Mouse (Mus musculus) hindbrain, embryonic 12.5 days (tissue): ENCODE results near the gene Armc7. TPM values are rescaled to one million over a fixed set of nuclear protein-coding genes. Genes with fewer than 3 reads are reported as not detected.
"Not testable (repeated sequence)": the region's sequence is repeated elsewhere in the genome, so short reads cannot be mapped to it uniquely, and the experiment has no call there.

Source experiments
- ATAC-seq: fragments of 200-750 bp; cut with Nextera tagmentation; 2 replicates; pipeline ENCODE4 v1.8.0; 2017; ENCODE audit warnings: moderate TSS enrichment; ENCODE audit not compliant: low FRiP score
- H3K27ac ChIP-seq: fragments of 300-500 bp; sonication (generic); 2 replicates; pipeline ENCODE4 v1.5.1; 2016; ENCODE audit warnings: mild to moderate bottlenecking
- H3K27me3 ChIP-seq: fragments of 300-500 bp; sonication (generic); 2 replicates; pipeline ENCODE4 v1.6.1; 2016; ENCODE audit warnings: mild to moderate bottlenecking
- H3K36me3 ChIP-seq: fragments of 300-500 bp; sonication (generic); 2 replicates; pipeline ENCODE4 v1.6.1; 2016; ENCODE audit warnings: mild to moderate bottlenecking
- H3K4me1 ChIP-seq: fragments of 300-500 bp; sonication (generic); 2 replicates; pipeline ENCODE4 v1.6.1; 2016
- H3K4me2 ChIP-seq: fragments of 300-500 bp; sonication (generic); replicated peaks from 2 replicates; pipeline ENCODE4 v1.6.1; 2016; ENCODE audit warnings: mild to moderate bottlenecking
- H3K4me3 ChIP-seq: fragments of 300-500 bp; sonication (generic); 2 replicates; pipeline ENCODE4 v1.5.1; 2016; ENCODE audit warnings: mild to moderate bottlenecking
- H3K9ac ChIP-seq: fragments of 300-500 bp; sonication (generic); 2 replicates; pipeline ENCODE4 v1.6.1; 2016; ENCODE audit warnings: mild to moderate bottlenecking, moderate library complexity
- H3K9me3 ChIP-seq: fragments of 300-500 bp; sonication (generic); replicated peaks from 2 replicates; pipeline ENCODE4 v1.6.1; 2016; ENCODE audit warnings: mild to moderate bottlenecking
- WGBS: fragments of 180-500 bp; shearing (Covaris S2); methylation state at CpG from one replicate; pipeline ENCODE4 v1.1.7; 2016; 5-methylcytosine and 5-hydroxymethylcytosine counted together
- polyA plus RNA-seq: library from polyadenylated mRNA; unstranded; fragments of >200 nt; fragmentation: Nextera tagmentation; extraction: Ambion mirVana; gene quantifications from 2 replicates; pipeline ENCODE4 v1.2.1, GENCODE M21; 2016

Armc7 gene
- polyA plus RNA-seq, 1 experiment from 2014 or later: 10.2 TPM

DNA sequence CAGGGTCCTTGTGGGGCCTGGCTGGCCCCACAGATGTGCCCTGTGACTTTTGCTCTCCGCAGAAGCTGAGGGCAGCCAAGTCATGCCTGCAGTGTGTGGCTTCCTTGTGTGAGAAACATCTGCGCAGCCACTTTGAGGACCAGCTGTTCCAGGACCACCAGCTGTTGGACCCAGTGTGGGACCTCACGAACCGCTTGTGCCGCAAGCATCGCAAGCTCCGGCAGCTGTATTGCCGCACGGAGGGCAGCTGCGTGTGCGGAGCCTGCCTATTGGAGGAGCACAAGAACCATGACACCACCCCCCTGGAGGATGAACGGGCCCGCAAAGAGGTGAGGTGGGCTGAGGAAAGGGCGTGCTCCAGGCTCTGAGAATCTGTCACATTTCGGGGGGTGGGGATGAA is 34.0 kb upstream of the Armc7 start:
- Histone ChIP-seq H3K4me2 (no peak overlapping the region), H3K9ac (no peak overlapping the region), H3K4me1 (peaks cover 3% of the 10 kb centered on the region), H3K27ac (no peak overlapping the region), H3K9me3 (peaks cover 6% of the 10 kb centered on the region; the same call in 1 of the 2 replicates), H3K4me3 (no peak overlapping the region), H3K36me3 (no peaks in the 10 kb centered on the region), H3K27me3 (no peaks in the 10 kb centered on the region)
- ATAC-seq: no peak
- WGBS: 47% methylated on average over 15 of the region's 15 CpGs

DNA sequence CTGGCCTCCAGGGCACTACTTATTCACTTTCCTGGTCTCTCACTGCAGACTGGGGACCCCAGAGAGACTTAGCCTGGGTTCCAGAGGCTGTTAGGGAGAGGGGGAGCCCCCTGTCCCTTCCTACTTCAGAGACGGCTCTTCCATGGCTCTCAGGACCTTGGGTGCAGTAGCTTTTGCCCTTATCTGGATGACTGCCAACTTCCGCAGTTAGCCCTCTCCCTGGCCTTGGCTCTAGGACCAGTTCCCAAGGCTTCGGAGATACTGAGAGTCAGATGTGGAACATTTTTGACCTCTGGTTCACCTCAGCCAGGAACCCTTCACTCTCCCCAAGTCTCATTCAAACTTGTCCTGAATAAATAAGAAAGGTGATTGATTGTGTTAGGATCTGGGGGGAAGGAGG is 28.6 kb upstream of the Armc7 start:
- 72% methylated on average over 3 of the region's 3 CpGs for WGBS
- H3K4me2 ChIP-seq: no peak overlapping the region
- ATAC-seq: no peak
- no peaks in the 10 kb centered on the region for H3K36me3 ChIP-seq
- H3K27ac ChIP-seq: no peak overlapping the region
- H3K27me3 ChIP-seq: 0 out of 2 replicates have a peak, but pooled peaks cover 3% of the 10 kb centered on the region
- H3K9ac ChIP-seq: no peak overlapping the region
- no peaks in the 10 kb centered on the region for H3K4me1 ChIP-seq
- H3K4me3 ChIP-seq: no peak overlapping the region
- H3K9me3 ChIP-seq: no peaks in the 10 kb centered on the region

DNA sequence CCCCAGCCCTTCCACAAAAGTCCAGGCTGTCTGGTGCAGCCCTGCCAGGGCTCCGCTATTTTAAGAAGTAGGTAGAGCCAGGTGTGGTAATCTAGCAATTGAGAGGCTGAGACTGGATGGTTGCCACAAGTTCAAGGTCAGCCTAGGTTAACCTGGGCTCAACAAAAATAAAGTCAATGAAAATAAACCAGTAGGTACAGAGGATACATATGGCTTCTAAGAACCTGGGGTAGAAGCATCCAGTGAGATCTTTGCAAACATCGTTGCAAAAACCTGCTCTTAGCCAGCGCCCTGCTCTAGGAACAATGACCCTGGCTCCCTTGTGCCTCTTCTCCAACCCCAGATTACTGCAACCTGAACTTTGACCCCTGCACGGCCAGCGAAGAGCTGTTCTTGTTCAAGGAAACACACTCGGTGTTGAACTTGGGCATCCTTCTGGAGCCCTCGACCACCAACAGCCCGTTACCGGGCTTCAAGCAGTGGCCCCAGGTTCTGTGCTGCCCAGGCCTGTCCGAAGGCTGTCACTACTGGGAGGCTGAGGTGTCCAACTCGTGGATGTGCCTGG is 28.1 kb upstream of the Armc7 start:
- 88% methylated on average over 11 of the region's 11 CpGs for WGBS
- Histone ChIP-seq H3K27ac (no peak overlapping the region), H3K4me1 (no peaks in the 10 kb centered on the region), H3K9me3 (no peaks in the 10 kb centered on the region), H3K27me3 (0 out of 2 replicates have a peak, but pooled peaks cover 3% of the 10 kb centered on the region), H3K4me3 (no peak overlapping the region), H3K9ac (no peak overlapping the region), H3K4me2 (no peak overlapping the region), H3K36me3 (no peaks in the 10 kb centered on the region)
- ATAC-seq: no peak

DNA sequence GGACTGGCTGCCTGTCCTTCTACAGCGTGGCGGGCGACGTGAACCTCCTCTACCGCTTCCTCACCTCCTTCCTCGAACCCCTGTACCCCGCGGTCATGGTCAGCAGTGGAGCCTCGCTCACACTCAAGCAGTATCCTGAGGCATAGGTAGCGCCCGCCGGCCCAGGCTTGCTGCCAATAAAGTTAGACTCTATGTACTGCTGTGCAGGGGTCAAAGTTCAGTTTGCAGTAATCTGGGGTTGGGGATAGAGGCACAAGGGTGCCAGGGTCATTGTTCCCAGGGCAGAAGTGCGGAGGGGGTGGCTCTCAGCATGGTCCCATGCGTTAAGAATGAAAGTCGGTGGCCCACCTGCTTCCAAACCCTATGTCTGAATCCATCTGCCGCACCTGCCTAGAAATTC is 27.4 kb upstream of the Armc7 start:
- no peaks in the 10 kb centered on the region for H3K36me3 ChIP-seq
- ATAC-seq: no peak

DNA sequence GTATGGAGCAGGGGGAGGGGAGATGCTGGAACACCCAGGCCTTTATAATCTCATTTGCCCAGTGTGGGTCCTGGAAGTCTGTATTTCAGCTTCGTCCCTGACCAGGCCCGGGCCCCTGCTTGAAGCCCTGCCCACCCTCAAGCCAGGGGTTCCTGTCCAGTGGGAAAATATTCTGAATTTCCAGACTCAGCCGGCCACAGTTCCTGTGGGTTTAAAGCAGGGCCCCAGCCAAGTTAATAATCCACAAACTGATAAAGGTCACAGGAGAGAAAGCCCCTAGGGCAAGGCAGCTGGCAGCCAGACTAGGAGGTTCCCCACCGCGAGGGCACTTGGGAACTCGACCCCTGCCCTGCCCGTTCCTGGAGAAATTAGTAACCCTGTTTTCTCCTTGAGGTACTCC is 26.5 kb upstream of the Armc7 start:
- Histone ChIP-seq H3K27ac (no peak overlapping the region), H3K27me3 (0 out of 2 replicates have a peak, but pooled peaks cover 3% of the 10 kb centered on the region), H3K4me3 (no peak overlapping the region), H3K9me3 (no peaks in the 10 kb centered on the region), H3K9ac (no peak overlapping the region), H3K36me3 (no peaks in the 10 kb centered on the region), H3K4me1 (no peaks in the 10 kb centered on the region), H3K4me2 (no peak overlapping the region)
- 55% methylated on average over 7 of the region's 7 CpGs for WGBS
- no peak for ATAC-seq

More for the DNA sequence above, 27.4 kb upstream of the Armc7 start:
- WGBS: 82% methylated on average over 16 of the region's 16 CpGs
- Histone ChIP-seq H3K4me3 (no peak overlapping the region), H3K9ac (no peak overlapping the region), H3K27me3 (0 out of 2 replicates have a peak, but pooled peaks cover 3% of the 10 kb centered on the region), H3K9me3 (no peaks in the 10 kb centered on the region), H3K27ac (no peak overlapping the region), H3K4me2 (no peak overlapping the region), H3K4me1 (no peaks in the 10 kb centered on the region)

DNA sequence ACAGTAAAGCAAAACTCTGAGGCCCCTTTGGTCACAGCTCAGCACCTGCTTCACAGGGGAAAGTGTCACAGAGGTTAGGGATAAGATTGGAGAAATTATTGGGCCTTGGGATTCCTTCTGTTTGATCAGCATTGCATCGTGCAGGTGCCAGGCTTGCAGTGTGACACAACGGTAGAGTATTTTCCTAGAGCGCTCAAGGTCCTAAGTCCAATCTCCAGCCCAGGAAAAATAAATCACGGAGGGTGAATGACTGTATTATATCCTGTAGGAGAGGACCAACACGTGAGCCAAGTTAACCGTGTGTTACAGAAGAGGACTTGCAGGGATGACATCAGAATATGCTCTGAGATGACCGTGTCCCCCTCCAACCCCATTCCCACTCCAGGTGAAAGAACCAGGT is 25.3 kb upstream of the Armc7 start:
- 0 out of 2 replicates have a peak, but pooled peaks cover 3% of the 10 kb centered on the region for H3K27me3 ChIP-seq
- H3K36me3 ChIP-seq: no peaks in the 10 kb centered on the region
- H3K27ac ChIP-seq: no peak overlapping the region
- no peak overlapping the region for H3K4me2 ChIP-seq
- ATAC-seq: no peak
- no peaks in the 10 kb centered on the region for H3K4me1 ChIP-seq
- no peak overlapping the region for H3K9ac ChIP-seq
- no peak overlapping the region for H3K4me3 ChIP-seq
- WGBS: 95% methylated on average over 7 of the region's 7 CpGs
- H3K9me3 ChIP-seq: peaks cover 4% of the 10 kb centered on the region; the same call in 1 of the 2 replicates

DNA sequence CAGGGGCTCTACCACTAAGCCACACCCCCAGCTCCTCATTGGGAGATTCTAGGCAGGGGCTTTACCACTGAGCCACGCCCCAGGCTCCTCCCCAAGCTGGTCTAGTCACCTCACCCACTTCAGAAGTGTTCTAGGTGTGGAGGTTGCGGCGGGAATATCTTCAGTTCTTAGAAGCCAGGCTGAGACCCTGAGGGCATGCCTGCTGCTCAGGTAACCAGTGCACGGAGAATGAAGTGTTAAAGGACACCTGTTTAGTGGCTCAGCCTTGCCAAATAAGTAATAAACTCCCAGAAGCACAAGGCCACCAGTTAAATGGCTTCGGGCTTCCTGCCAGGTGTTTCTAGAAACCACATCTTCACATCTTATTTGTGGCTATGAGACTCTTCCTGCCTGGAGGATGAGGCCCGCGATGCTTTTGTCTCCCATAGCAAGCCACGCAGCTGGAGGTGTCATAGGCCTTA is 23.7 kb upstream of the Armc7 start:
- 92% methylated on average over 8 of the region's 8 CpGs for WGBS
- no peak overlapping the region for H3K27ac ChIP-seq
- H3K27me3 ChIP-seq: 0 out of 2 replicates have a peak, but pooled peaks cover 3% of the 10 kb centered on the region
- no peak overlapping the region for H3K9ac ChIP-seq
- H3K9me3 ChIP-seq: peaks cover 5% of the 10 kb centered on the region; the same call in 1 of the 2 replicates
- H3K4me3 ChIP-seq: no peak overlapping the region
- H3K36me3 ChIP-seq: no peaks in the 10 kb centered on the region
- no peaks in the 10 kb centered on the region for H3K4me1 ChIP-seq
- ATAC-seq: no peak
- no peak overlapping the region for H3K4me2 ChIP-seq

DNA sequence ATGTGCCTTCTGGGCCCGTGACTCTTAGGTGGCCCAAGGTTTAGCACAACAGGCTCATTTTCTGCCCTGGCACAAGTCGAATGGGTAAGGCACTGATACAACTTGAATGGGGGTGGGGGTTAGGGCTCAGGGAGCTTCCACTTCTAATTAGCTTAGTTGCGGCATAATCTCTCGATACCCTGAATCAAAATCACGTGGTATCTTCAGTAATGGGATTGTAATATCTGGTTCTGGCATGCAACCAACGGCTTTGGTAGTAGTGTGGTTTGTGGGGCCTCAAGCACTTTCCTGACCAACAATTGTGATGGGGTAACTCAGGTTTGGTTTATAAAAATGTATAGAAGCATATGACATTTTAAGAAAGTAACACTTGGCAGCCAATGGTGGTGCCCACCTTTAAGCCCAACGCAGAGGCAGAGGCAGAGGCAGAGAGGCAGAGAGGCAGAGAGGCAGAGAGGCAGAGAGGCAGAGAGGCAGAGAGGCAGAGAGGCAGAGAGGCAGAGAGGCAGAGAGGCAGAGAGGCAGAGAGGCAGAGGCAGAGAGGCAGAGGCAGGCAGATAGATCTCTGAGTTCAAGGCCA is 23.1 kb upstream of the Armc7 start:
- Histone ChIP-seq H3K4me3 (no peak overlapping the region), H3K9ac (no peak overlapping the region), H3K27me3 (0 out of 2 replicates have a peak, but pooled peaks cover 3% of the 10 kb centered on the region), H3K4me1 (peaks cover under 1% of the 10 kb centered on the region; the same call in 1 of the 2 replicates), H3K27ac (no peak overlapping the region), H3K36me3 (no peaks in the 10 kb centered on the region), H3K4me2 (no peak overlapping the region), H3K9me3 (peaks cover 5% of the 10 kb centered on the region; the same call in 1 of the 2 replicates)
- ATAC-seq: no peak
- 86% methylated on average over 7 of the region's 7 CpGs for WGBS

DNA sequence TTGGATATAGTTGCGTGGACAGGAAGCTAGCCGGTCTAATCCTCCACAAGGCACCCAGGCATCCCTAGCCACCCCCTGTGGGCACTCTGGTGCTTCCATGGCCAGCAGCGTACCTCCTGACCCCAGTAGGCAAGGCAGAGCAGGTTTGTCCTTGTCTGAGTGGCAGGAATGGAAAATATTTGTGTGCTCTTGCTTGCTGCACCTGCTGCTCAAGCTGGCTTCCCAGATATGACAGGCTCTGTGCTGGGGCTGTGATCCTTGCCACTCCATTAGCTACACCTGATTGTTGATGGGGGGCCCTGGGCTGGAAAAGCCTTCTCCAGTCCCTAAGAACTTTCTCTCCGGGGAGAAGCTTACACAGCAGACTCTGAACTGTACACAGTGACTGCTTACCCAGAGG is 22.2 kb upstream of the Armc7 start:
- Histone ChIP-seq H3K9ac (no peak overlapping the region), H3K27me3 (no peaks in the 10 kb centered on the region), H3K4me2 (no peak overlapping the region), H3K4me3 (no peak overlapping the region), H3K36me3 (no peaks in the 10 kb centered on the region), H3K9me3 (peaks cover 5% of the 10 kb centered on the region; the same call in 1 of the 2 replicates), H3K4me1 (peaks cover 4% of the 10 kb centered on the region; the same call in 1 of the 2 replicates), H3K27ac (no peak overlapping the region)
- 76% methylated on average over 4 of the region's 4 CpGs for WGBS
- no peak for ATAC-seq

DNA sequence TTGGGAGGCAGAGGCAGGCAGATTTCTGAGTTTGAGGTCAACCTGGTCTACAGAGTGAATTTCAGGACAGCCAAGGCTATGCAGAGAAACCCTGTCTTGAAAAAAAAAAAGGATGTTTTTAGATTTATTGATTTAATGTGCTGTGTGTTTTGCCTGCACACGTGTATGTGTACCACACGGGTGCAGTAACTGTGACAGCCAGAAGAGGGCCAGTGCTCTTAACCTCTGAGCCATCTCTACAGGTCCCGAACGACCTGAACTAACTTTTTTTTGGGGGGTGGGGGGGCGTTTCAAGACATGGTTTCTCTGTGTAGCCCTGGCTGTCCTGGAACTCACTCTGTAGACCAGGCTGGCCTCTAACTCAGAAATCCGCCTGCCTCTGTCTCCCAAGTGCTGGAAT is 20.6 kb upstream of the Armc7 start:
- not testable (repeated sequence) for H3K4me2 ChIP-seq, H3K9ac ChIP-seq, H3K9me3 ChIP-seq, H3K36me3 ChIP-seq, ATAC-seq, H3K27ac ChIP-seq, H3K27me3 ChIP-seq, H3K4me3 ChIP-seq, H3K4me1 ChIP-seq
- 89% methylated on average over 6 of the region's 6 CpGs for WGBS

DNA sequence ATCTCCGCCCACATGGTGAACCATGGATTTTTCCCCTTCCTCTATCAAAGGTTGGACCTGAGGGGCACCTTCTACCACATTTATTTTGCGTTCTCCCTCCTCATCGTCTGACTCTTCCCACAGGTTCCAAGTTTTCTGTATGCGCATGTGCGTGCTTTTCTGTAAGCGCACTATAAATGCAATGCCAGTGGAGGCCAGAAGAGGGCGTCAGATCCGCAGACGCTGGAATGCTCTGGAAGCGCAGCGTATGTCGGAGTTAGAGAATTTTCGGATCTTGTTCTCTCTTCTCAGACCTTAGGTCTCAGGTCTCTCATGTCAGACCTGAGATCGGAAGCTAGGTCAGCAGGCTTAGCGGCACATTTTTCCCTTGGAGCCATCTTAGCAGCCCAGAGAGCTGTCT is 19.8 kb upstream of the Armc7 start:
- Histone ChIP-seq H3K9me3 (peaks cover 5% of the 10 kb centered on the region; the same call in 1 of the 2 replicates), H3K9ac (no peak overlapping the region), H3K27me3 (no peaks in the 10 kb centered on the region), H3K27ac (no peak overlapping the region), H3K4me3 (no peak overlapping the region), H3K4me1 (peaks cover 4% of the 10 kb centered on the region; the same call in 1 of the 2 replicates), H3K4me2 (no peak overlapping the region), H3K36me3 (no peaks in the 10 kb centered on the region)
- WGBS: 87% methylated on average over 15 of the region's 15 CpGs
- no peak for ATAC-seq

DNA sequence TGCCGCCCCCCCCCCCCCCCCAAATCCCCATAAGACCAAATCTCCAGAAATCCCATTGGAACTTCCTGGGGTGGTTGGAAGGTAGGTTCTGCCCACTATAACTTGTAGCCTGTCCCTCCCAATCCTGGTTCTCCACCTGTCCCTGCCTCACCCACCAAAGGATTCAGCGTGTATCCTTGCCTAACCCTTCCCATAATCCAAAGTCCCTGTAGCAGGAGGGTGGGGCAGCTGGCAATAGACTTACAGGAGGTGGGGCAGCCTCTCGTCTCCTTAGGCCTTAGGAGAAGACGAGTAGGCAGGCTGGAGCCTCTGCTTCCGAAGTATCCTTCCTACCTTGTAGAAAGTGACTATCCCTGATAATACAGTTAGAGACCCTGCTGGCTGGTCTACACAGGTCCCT is 19.3 kb upstream of the Armc7 start:
- no peak overlapping the region for H3K4me3 ChIP-seq
- no peak overlapping the region for H3K27ac ChIP-seq
- WGBS: 86% methylated on average over 5 of the region's 5 CpGs
- H3K4me2 ChIP-seq: no peak overlapping the region
- H3K9ac ChIP-seq: no peak overlapping the region
- peaks cover 4% of the 10 kb centered on the region; the same call in 1 of the 2 replicates for H3K4me1 ChIP-seq
- no peaks in the 10 kb centered on the region for H3K36me3 ChIP-seq
- no peak for ATAC-seq
- no peaks in the 10 kb centered on the region for H3K27me3 ChIP-seq
- H3K9me3 ChIP-seq: peaks cover 5% of the 10 kb centered on the region; the same call in 1 of the 2 replicates

DNA sequence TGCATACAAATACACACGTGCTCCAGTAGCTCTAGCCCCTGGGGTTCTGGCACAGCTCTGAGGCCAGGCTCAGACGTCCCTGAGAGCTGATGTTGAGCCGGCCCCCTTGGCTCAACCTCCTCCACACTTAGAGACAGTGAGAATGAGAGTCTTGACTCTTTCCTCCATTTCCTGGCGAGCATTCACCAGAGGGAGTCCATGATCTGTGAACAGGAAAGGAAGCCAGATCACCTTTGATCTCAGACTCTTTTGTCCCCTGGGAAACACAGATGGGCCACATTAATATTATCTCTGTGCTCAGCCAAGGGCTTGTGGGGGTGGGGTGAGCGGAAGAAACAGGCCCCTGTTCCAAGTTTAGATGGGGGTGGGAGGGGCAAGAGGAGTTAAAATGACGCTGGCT is 18.1 kb upstream of the Armc7 start:
- Histone ChIP-seq H3K9ac (no peak overlapping the region), H3K36me3 (no peaks in the 10 kb centered on the region), H3K4me1 (peaks cover 4% of the 10 kb centered on the region; the same call in 1 of the 2 replicates), H3K4me2 (no peak overlapping the region), H3K27me3 (no peaks in the 10 kb centered on the region; the same call in none of the 2 replicates), H3K27ac (no peak overlapping the region), H3K4me3 (no peak overlapping the region), H3K9me3 (peaks cover 5% of the 10 kb centered on the region; the same call in 1 of the 2 replicates)
- no peak for ATAC-seq
- 31% methylated on average over 6 of the region's 6 CpGs for WGBS
